Mouse (Mus musculus): ENCODE data around the gene Rnf185. TPM values are rescaled to one million over a fixed set of nuclear protein-coding genes. Genes with fewer than 3 reads are reported as not detected.
A peak's percentile ranks its signal among the peaks of the same experiment; 100 is the strongest.

The Rnf185 gene
- polyA plus RNA-seq (2015; fragmentation: Nextera tagmentation; extraction: Ambion mirVana) = 47.2 and 48.2 TPM in 2 replicates

DNA sequence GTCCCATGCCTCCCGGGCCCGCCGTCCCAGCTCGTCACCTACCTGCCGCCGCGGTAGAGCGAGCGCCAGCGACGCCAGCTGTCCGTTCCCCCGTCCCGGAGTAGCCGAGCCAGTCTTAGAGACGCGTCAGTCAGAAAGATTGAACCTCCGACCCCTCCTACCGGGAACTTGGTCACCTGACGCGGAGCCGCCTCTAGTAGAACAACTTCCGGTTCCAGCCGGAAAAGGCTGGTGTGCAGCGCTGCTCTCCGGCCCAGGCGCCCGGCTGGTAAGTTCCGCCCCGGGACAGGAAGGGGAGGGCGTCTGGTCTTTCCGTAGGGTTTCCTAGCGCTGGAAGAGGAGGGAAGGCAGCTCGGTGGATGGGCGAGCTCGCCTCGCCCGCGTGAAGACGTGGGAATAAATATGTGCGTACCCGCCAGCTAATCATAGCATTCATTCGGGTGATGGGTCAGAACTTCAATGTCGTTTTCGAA lies at the start of gene Rnf185:
Gene Rnf185 (minus strand): TSS at position 197 of the 473 bp plus-strand sequence.
- ATAC-seq (replicated peaks) = peak; percentile 98
- H3K4me1 ChIP-seq = peaks cover 21% of the 10 kb centered on the region
- WGBS = under 1% methylated on average over 45 of the region's 45 CpGs
- no peaks in the 10 kb centered on the region for H3K27me3 ChIP-seq (replicated peaks)
- no peaks in the 10 kb centered on the region for H3K9me3 ChIP-seq
- H3K4me3 ChIP-seq = peak within 1 kb of the TSS; percentile 80
- H3K9ac ChIP-seq = peak within 1 kb of the TSS; percentile 85
- H3K4me2 ChIP-seq = peak within 1 kb of the TSS; percentile 66
- peak within 1 kb of the TSS; percentile 91 for H3K27ac ChIP-seq
- H3K36me3 ChIP-seq (replicated peaks) = peaks cover 8% of the 10 kb centered on the region; the same call in 1 of the 2 replicates

DNA sequence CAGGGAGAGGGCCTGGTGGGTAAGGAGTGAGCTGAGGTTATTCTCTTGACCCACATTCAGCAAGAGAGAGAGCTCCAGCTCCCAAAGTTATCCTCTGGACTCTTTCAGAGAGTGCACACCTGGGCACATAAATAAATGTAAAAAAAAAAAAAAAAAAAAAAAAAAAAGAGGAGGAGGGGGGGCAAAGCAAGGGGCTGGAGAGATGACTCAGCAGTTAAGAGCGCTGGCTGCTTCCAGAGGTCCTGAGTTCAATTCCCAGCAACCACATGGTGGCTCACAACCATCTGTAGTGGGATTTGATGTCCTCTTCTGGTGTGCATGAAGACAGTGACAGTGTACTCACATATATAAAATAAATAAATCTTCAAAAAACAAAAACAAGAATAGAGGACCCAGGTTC lies 45.1 kb upstream of the Rnf185 start:
- ATAC-seq (replicated peaks) = no peak
- Histone ChIP-seq H3K4me2 (no peak overlapping the region), H3K9ac (no peak overlapping the region), H3K4me1 (no peaks in the 10 kb centered on the region), H3K27ac (no peak overlapping the region), H3K9me3 (no peaks in the 10 kb centered on the region), H3K4me3 (no peak overlapping the region), H3K36me3 (replicated peaks) (no peaks in the 10 kb centered on the region), H3K27me3 (replicated peaks) (no peaks in the 10 kb centered on the region)
- 100% methylated on average over 1 of the region's 1 CpGs for WGBS

DNA sequence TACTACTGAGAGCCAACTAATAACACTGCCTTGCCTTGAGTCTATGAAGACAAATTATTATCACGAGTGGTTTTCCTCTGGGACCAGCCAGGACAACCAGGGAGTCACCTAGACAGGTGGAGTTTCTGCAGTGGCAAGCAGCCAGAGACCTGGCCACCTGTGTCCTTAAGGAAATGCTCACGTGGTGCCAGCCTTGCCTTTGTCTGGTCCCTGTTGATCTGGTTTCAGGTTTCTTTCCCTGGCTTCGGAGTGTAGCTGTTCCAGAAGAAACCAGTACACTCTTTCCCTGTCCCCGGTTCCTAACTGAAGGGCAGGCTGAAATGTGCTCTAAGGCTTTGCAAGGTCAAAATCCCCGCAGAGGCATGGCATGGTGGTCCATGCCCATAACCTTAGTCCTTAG lies 44.6 kb upstream of the Rnf185 start:
- Histone ChIP-seq H3K9me3 (no peaks in the 10 kb centered on the region), H3K9ac (no peak overlapping the region), H3K4me2 (no peak overlapping the region), H3K4me3 (no peak overlapping the region), H3K4me1 (no peaks in the 10 kb centered on the region), H3K27ac (no peak overlapping the region), H3K36me3 (replicated peaks) (no peaks in the 10 kb centered on the region), H3K27me3 (replicated peaks) (no peaks in the 10 kb centered on the region)
- WGBS = 63% methylated on average over 5 of the region's 5 CpGs
- ATAC-seq (replicated peaks) = no peak

DNA sequence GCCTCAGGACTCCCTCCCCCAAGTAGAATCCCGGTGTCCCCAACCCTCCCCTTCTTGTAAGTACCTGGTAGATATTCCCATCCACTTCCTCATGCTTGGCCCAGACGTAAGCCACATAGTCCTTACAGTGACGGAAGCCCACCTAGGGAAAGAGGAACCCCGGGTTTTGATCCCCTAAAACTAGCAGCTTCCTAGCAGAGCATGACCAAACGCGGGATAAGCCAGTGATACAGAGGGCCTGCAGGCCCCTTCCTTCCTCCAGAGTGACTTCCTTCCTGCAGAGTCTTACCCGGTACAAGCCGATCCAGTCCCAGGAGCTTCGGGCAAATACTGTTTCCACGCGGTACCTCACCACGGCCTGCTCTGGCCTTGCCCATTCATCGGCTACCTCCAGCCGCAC lies 43.3 kb upstream of the Rnf185 start:
- H3K4me3 ChIP-seq = no peak overlapping the region
- no peaks in the 10 kb centered on the region for H3K27me3 ChIP-seq (replicated peaks)
- no peak overlapping the region for H3K9ac ChIP-seq
- no peak for ATAC-seq (replicated peaks)
- no peak overlapping the region for H3K27ac ChIP-seq
- H3K4me1 ChIP-seq = no peaks in the 10 kb centered on the region
- H3K36me3 ChIP-seq (replicated peaks) = no peaks in the 10 kb centered on the region
- H3K9me3 ChIP-seq = no peaks in the 10 kb centered on the region
- 95% methylated on average over 14 of the region's 14 CpGs for WGBS
- H3K4me2 ChIP-seq = no peak overlapping the region

DNA sequence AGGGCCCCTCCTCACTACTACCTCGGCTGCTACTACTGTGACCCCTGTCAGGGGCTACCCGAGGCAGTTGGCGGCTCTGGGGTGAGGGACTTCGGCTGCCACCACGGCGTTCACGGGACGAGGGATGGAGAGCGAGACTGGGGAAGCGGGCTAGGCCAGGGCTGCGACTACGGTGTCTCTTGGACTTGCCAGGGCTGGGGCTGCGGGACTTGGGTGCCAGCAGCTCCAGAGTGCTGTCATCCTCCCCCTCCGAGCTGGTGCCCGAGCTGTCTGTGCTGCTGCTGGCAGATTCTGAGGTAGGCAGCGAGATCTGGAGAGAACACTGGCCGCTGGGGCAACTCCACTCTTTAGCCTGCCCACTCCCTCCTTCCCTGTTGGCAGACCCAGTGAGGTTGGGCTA lies 42.7 kb upstream of the Rnf185 start:
- Histone ChIP-seq H3K36me3 (replicated peaks) (no peaks in the 10 kb centered on the region), H3K27ac (no peak overlapping the region), H3K4me3 (no peak overlapping the region), H3K4me2 (no peak overlapping the region), H3K27me3 (replicated peaks) (no peaks in the 10 kb centered on the region), H3K4me1 (no peaks in the 10 kb centered on the region), H3K9ac (no peak overlapping the region), H3K9me3 (no peaks in the 10 kb centered on the region)
- 81% methylated on average over 17 of the region's 17 CpGs for WGBS
- no peak for ATAC-seq (replicated peaks)

DNA sequence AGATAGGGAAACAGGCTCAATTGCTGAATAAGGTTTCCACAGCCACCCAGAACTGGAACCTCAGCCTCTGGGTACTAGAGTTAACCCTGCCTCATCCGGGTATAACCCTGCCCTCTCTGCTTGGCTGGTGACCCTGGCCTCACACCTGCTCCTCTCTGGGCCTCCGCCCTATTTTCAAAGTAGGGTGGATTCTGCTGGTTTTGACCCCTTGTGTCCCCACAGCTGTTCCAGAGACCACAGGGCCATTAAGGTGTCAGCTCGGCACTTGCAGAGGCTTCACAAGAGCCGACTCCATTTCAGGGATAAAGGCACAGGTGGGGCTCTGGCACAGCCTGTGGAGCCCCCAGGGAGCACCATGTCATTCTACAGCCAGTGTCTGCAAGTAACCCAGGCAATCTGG lies 40.6 kb upstream of the Rnf185 start:
- WGBS = 82% methylated on average over 4 of the region's 4 CpGs
- no peak overlapping the region for H3K27ac ChIP-seq
- no peak overlapping the region for H3K9ac ChIP-seq
- H3K27me3 ChIP-seq (replicated peaks) = no peaks in the 10 kb centered on the region
- H3K36me3 ChIP-seq (replicated peaks) = no peaks in the 10 kb centered on the region
- ATAC-seq (replicated peaks) = no peak
- H3K4me1 ChIP-seq = no peaks in the 10 kb centered on the region
- H3K9me3 ChIP-seq = no peaks in the 10 kb centered on the region
- H3K4me3 ChIP-seq = no peak overlapping the region
- no peak overlapping the region for H3K4me2 ChIP-seq

DNA sequence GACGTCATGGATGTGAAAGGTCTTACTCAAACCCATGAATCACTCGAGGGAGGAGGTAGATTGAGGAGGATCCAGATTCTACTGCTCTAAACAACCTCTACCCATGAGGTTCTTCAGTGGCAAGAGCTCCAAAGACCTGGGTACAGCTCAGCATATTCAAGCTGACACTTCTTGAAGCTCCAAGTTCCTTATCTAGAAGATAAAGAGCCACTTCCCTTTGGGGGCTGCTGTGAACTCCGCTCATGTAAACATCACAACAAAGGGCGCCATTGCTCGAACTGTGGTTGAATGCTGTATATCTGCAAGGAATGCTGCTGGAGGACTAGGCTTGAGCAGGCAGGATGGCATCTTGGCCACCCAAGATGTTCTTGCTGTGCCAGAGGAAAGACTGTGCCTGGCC lies 36.9 kb upstream of the Rnf185 start:
- H3K36me3 ChIP-seq (replicated peaks) = no peaks in the 10 kb centered on the region
- no peaks in the 10 kb centered on the region for H3K27me3 ChIP-seq (replicated peaks)
- no peak overlapping the region for H3K9ac ChIP-seq
- H3K27ac ChIP-seq = no peak overlapping the region
- no peaks in the 10 kb centered on the region for H3K9me3 ChIP-seq
- H3K4me3 ChIP-seq = no peak overlapping the region
- no peaks in the 10 kb centered on the region for H3K4me1 ChIP-seq
- no peak overlapping the region for H3K4me2 ChIP-seq
- 84% methylated on average over 5 of the region's 5 CpGs for WGBS
- ATAC-seq (replicated peaks) = no peak

DNA sequence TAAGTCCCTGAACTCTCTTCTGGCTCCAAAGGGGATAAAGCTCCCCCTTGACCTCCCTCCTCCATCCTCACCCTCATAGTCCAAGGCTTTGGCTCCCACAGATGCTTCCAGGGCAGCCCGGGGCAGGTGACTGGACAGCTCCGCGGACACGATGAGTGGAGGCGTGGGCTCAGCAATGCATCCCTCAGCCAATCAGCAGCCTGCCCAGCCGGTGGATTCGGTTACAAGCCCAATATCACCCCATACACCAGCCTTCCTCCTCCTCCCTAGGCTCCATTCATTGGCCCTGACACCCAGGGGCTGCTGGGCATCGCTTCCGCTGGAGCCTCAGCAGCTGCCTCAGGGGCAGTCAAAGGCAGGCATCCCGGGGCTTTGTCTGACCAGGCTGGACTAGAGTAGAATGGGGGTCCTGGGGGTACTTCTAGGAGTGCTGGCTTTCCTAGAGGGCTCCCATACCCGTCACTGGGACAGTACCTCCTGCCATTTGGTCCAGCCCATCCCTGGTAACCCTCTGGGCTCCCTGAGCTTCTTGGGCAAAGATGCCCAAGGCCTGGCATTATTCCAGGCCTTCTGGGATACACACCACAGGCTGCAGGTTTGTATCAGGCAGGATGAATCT lies 35.9 kb upstream of the Rnf185 start, which contains the start of gene Pla2g3:
Gene Pla2g3 (plus strand): TSS at position 333 of the 619 bp plus-strand sequence.
- H3K27me3 ChIP-seq (replicated peaks) = no peaks in the 10 kb centered on the region
- no peaks in the 10 kb centered on the region for H3K4me1 ChIP-seq
- no peak within 1 kb of the TSS for H3K27ac ChIP-seq
- no peak within 1 kb of the TSS for H3K4me2 ChIP-seq
- ATAC-seq (replicated peaks) = no peak
- H3K9me3 ChIP-seq = no peaks in the 10 kb centered on the region
- H3K9ac ChIP-seq = no peak within 1 kb of the TSS
- no peak within 1 kb of the TSS for H3K4me3 ChIP-seq
- WGBS = 21% methylated on average over 11 of the region's 11 CpGs
- no peaks in the 10 kb centered on the region for H3K36me3 ChIP-seq (replicated peaks)

DNA sequence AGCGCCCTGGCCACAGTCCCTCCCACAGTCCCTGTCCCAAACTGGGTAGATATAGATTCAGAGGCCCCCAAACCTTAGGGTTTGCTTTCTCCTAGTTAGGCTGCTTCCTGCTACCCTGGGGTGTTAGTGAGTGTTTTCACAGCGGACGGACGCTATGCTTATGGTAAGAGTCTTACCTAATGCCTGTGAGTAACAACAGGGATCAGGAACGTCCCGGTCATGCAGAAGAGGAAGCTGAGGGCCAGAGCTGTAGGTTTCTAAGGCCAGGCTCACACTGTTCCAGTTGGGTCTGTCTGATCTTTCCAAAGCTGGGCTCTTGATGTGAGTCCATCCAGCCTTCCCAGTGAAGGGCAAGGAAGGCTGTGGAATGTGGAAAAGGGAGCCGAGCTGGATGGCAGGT lies 34.2 kb upstream of the Rnf185 start:
- Histone ChIP-seq H3K4me1 (no peaks in the 10 kb centered on the region), H3K36me3 (replicated peaks) (no peaks in the 10 kb centered on the region), H3K4me2 (no peak overlapping the region), H3K27me3 (replicated peaks) (no peaks in the 10 kb centered on the region), H3K27ac (no peak overlapping the region), H3K9ac (no peak overlapping the region), H3K4me3 (no peak overlapping the region), H3K9me3 (no peaks in the 10 kb centered on the region)
- WGBS = 75% methylated on average over 7 of the region's 7 CpGs
- no peak for ATAC-seq (replicated peaks)

DNA sequence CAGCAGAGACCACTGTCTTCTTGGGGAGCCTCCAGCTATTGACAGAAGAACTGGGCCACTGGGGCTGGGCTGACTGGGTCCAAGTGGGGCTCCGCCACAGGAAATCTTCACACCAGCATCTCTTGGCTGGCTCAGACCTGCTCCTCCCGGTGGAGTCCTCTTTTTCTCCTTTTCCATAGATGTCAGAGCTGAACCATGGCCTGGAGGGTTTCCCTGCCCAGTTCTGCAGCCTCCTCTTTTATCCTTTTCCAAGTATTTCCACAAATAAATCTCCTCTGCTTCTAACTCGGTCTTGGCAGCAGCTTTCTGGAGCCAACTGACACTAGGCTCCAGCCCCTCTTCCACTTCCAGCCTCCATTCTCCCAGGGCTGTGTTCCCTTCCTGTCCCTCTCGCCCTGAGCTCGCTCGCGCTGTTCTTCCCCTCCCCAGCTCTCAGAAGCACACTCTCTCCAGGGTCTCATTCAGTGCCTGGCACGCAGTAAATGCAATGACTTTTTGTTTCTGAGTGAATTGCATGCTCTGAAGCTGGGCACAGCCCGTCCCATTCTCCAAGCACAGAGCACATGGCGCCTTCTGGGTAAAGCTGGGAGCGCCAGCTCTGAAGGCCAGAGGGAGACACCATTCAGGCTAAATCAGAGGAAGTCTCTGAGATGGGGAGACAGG lies 31.9 kb upstream of the Rnf185 start:
- no peak for ATAC-seq (replicated peaks)
- Histone ChIP-seq H3K27me3 (replicated peaks) (no peaks in the 10 kb centered on the region), H3K4me1 (no peaks in the 10 kb centered on the region), H3K4me3 (no peak overlapping the region), H3K4me2 (no peak overlapping the region), H3K9ac (no peak overlapping the region), H3K9me3 (no peaks in the 10 kb centered on the region), H3K27ac (0 out of 2 replicates have a peak overlapping the region, but pooled peaks have one; percentile 11), H3K36me3 (replicated peaks) (no peaks in the 10 kb centered on the region)
- 57% methylated on average over 11 of the region's 11 CpGs for WGBS

DNA sequence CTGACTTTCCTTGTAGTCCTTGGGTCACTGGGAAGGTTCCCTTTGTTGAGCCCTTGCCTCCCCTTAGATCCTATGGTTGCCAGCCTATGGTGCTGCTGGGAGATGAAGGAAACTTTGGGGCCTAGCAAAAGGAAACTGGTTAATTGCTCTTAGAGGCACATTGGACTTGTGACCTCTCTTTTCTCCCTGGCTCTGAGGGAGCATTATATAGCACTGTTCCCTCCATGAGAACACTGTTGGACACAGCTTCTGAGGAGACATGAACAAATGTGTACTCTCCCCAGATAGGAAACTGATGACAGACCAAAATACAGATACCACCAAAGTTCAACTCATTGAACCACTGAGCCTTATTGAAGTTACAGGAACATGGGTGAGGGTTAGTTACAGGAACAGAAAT lies 23.3 kb upstream of the Rnf185 start:
- no peaks in the 10 kb centered on the region for H3K36me3 ChIP-seq (replicated peaks)
- H3K4me2 ChIP-seq = no peak overlapping the region
- no peak for ATAC-seq (replicated peaks)
- H3K9ac ChIP-seq = no peak overlapping the region
- no peak overlapping the region for H3K27ac ChIP-seq
- no peaks in the 10 kb centered on the region for H3K4me1 ChIP-seq
- H3K4me3 ChIP-seq = no peak overlapping the region
- H3K27me3 ChIP-seq (replicated peaks) = no peaks in the 10 kb centered on the region
- no peaks in the 10 kb centered on the region for H3K9me3 ChIP-seq

DNA sequence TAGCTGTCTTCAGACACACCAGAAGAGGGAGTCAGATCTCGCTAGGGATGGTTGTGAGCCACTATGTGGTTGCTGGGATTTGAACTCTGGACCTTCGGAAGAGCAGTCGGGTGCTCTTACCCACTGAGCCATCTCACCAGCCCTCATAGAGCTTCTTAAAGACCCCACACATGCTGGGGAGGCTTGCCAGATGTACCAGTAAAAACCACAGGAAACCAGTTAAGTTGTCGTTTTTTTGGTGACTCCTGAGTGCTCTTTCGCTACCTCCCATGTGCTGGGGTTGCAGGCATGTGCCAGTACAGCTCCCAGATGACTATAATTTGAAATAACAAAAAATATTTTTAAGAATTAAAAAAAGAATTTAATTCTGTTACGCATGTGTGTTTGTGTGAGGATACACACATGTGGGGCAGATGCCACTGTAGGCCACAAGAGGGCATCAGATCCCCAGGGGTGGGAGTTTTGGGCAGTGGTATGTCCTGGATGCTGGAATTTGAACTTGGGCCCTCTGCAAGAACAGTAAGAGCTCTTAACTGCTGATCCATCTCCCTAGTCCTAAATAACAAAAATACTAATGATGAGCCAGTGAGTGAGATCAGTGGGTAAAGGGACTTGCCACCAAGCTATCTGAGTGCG lies 22.4 kb upstream of the Rnf185 start:
- no peak for ATAC-seq (replicated peaks)
- Histone ChIP-seq H3K36me3 (replicated peaks) (no peaks in the 10 kb centered on the region), H3K27me3 (replicated peaks) (no peaks in the 10 kb centered on the region), H3K9ac (no peak overlapping the region), H3K4me2 (no peak overlapping the region), H3K4me3 (no peak overlapping the region), H3K9me3 (no peaks in the 10 kb centered on the region), H3K4me1 (no peaks in the 10 kb centered on the region), H3K27ac (no peak overlapping the region)
- WGBS = 89% methylated on average over 7 of the region's 7 CpGs
